Mouse (Mus musculus): ENCODE data around the gene Ralb.

Ralb gene

DNA sequence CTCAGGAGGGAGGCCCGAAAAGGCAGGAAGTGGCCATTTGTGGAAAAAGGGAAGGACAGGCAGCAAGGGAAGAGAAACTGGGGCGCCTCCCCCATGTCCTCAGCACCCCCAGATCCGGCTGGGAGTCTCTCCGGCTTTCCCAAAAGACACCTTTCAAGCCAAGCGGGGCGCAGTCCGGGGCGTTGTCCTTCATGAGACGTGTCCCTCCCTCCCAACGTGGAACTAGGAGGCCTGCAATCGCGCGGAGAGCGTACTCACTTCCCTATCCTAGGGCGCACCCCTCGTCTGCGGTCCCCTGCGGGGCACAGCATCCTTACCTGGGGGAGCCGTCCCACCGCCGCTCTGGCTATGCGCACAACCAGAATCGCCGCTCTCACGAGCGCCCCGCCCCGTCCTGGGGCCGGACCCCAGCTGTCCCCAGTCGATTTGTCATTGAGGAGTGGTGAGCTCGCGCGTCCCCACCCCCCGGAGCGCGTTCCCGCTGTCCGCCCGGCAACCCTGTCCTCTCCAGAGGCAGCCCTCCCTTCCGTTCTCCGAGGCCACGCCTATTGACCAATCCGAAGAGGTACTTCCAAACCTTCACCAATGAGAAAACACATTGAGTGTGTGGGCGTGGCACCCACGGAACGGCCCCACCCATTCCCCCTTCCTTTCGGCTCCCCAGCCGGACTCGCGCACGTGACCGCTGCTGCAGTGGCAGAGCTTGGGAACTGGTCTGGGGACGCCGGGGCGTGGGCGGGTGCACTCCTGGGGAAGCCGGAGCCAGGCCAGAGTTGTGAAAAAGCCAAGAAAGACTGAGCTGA, at the start of gene Ralb:
TSS of gene Ralb (minus strand) at position 535 of the 803 bp plus-strand sequence.
- peak; percentile 78 for DNase-seq (ENCODE audit: low spot score)

DNA sequence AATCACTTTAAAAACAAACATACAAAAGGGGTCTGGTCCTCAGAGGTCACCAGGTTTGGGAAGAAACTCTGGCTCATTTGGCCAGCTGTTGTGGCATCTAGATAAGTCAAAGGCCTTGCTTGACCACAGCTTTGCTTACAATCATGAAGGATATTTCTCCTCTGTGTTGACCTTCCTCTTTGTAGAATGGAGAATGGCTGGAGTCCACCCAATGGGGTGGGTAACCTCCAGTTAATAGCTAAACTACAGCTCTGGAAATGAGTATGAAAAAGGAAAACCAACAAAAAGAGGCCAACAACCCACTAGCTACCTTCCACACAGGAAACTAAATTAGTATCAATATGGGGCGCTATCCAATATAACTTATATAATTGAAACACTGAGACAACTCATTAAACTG, 47.1 kb upstream of the Ralb start:
- DNase-seq (ENCODE audit: low spot score) = no peak

DNA sequence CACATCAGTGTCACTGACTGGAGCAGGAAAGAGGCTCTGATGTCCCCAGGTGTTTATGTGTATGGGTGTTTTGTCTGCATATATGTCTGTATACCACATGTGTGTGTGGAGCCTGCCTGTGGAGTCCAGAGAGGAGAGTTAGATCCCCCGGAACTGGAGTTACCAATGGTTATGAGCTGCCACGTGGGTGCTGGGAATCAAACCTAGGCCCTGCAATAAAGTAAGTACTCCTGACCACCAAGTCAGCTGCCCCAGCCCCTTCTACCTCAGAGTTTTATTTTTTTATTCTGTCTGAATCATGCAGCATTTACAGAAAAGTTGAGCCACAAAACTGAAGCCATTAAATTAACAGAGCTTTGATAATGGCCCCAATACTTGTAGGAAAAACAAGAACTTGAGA, 45.5 kb upstream of the Ralb start:
- no peak for DNase-seq (ENCODE audit: low spot score)

DNA sequence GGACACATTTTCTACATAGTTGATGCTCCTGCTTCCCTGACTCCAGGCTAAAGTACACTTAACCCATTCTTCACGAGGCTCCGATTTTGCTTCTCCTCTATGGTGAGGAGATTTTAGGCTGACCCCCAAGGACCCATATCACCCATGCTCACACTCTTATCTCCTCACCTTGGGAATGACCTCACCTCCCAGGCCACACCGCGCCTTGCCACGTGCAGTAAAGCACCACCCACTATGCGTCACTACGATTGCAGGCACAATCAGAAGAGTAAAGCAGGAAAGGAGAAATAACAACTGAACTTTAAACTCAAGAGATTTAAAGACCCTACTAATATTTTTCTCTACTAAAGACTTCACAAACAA, 44.7 kb upstream of the Ralb start:
- no peak for DNase-seq (ENCODE audit: low spot score)

DNA sequence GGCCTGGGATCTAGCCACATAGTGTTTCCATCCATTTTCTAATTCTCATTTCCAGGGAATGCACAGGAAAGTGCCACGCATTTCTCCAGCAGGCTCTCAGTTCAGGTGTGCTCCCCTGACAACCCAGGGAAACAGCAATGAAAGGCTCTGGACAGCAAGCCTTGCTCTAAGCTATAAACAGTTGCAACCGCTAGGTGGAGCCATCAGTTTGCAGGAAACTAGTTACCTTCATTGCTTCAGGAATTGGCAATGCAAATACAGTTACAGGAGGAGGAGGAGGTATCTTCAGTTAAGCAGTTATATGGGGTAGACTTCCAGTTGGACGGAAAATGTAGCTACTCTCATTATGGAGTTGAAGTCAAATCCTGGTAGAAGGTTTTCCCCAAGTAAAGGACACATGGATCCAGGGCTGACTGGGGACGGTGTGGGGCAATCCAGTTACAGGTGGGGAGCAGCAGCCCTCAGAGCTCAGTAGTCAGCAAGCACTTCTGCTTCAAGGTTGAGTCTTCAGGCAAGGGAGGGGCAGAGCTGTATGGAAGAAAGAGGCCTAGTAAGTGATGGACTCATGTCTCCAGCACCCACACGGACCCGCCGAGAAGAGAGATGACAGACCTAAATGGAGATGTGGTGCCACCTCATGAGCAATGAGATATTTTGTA, 44.2 kb upstream of the Ralb start:
- DNase-seq (ENCODE audit: low spot score) = peak; percentile 51

DNA sequence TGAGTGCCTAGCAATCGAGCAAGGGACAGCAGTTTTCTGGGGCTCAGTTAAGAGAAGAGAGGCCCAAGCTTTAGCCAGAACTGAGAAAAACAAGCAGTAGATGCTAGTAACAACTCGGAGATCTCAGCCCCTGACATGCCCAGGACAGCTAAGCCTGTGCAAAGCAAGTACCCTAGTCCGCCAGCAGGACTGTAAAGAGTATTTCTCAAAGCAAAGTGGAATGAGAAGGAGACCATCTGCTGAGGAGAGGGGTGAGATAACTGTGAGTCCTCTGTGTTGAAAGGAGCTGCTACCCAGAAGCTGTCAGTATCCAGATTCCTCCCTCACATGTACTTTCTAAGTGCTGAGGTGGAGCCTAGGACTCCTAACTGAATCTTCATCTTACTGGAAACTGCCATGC, 41.9 kb upstream of the Ralb start:
- no peak for DNase-seq (ENCODE audit: low spot score)

DNA sequence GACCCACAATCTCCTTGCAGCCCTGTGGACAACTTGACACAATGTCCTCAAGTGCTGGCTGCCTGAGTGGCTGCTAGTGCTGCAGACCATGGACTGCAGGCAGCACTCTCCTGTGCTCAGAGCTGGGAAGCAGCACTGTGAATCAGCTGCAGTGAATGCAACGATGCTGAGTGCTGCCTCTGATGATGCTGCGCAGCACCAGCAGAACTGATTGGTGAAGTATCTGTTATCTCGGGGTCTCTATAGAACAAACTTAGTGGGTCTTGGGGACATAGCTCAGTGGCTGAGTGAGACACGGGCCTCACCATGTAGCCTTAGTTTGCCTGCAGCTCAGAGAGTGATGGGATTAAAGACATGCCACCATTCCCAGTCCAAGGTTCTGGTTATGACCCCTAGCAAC, 41.1 kb upstream of the Ralb start:
- no peak for DNase-seq (ENCODE audit: low spot score)

DNA sequence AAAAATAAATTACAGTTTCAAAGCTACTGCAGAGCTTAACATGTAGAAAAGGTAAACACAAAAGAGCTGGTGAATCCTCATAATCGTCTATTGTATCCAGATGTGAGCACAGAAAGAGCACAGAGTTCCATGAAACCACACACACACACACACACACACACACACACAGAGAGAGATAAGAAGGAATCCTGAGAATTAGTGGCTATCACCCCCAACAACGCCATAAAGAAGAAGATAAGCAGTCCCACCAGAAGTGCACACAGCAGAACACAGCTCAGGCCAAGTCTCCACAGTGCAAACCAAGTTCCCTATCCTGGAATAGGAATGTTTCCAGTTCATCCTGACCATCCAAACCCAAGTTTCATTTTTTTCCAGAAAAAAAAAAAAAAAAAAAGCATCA, 40.6 kb upstream of the Ralb start:
- no peak for DNase-seq (ENCODE audit: low spot score)

DNA sequence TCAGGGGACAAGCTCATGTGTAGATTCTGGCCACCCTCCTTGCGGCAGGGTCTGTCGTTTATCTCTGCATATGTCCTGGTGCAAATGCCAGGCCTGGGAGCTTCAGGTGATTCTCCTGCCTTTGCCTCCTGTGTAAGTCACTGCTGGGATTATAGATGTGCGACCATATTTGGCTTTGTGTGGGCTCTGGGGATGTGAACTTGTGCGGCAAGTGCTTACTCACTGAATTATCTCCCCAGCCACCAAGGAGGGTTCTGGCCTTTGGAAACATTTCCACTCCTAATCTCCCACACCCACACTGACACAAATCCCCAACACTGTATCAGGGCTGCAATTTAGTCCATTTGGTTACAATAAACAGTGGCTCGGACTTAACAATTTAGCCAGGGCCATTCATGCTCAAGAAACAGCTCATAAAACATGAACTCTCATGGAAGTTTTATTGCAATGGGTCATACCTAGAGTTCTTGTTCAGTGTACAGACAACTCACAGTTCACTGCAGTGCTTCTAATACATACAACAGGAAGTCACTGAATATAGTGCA, 40.1 kb upstream of the Ralb start:
- no peak for DNase-seq (ENCODE audit: low spot score)

DNA sequence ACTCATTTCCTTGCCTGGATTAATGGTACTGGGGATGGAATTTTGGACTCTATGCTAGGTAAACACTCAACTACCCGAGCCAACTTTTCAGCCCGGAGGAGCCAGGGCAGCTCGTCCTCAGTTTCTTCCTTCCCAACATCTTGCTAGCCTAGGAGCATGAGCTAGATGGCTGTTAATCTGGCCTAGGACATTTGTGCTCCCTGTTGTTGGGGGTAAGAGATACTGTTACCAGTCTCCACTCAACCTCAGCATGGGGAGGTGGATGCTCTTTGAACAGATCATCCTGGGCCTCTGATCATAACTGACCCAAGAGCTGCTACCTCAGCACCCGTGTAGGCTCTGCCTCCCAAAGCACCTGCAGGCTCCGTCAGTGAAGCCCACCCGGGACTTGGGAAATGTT, 38.7 kb upstream of the Ralb start:
- no peak for DNase-seq (ENCODE audit: low spot score)

DNA sequence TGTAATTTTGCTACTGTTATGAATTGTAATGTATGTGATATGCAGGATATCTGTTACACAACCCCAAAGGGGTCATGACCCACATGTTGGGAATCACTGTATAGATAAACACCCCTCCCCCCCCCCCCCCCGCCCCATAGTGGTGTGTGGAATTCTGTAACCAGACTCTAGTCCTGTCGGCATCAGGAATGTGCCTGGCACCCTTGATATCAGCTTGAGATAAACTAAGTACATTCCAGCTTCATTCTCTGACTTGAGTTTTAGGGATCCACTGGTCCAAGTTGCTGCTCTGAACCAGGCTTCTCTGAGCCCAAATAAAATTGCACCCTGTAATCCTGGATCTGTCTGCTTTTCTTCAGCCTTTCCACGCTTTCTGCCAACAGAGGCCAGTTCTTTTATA, 37.0 kb upstream of the Ralb start:
- no peak for DNase-seq (ENCODE audit: low spot score)

DNA sequence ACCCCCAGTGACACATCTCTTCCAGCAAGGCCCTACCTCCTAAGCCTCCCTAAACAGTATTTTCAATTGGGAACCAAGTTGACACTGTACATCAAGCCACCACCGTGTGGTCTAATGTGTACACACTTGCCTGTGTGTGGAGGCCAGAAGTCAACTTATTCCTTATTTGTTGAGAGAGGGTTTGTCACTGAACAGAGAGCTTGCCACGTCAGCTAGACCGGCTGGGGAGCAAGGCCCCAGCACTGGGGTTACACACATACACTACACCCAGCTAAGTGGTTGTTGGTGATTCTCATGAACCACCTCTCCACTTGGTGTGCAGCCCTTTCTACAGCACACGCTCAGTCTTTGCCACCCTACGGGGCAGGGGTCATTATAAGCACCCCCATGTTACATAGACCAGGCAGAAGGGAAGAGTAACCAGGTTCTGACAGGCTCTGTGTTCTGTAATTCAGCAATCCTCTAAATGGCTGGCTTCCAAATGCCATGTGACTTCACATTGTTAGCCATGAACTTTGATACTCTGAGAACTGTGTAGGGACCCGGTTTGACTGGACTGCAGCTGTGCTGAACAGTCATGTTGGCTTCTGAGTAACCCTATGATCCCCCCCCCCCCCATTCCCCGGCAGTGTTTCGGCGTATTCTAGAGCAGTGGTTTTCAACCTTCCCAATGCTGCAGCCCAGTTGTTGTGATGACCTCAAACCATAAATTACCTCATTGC, 36.4 kb upstream of the Ralb start:
- no peak for DNase-seq (ENCODE audit: low spot score)

DNA sequence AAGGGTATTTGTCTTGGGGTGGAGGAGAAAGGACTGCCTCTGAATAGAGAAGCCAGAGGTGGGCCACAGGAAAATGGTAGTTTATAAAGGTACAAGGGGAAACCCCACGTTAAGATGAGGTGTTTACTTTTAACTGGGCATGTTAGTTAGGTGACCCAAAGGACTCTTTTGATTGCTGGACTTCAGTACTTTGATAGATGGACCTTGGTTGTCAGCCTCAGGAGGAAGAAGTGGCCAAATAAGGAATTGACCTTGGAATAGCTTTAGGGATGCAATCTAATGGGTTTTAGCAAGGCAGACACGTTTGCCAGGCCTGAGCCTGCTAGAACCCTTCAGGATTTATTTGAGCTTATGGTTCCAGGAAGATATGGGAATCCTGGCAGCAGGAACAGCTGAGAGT, 34.7 kb upstream of the Ralb start:
- no peak for DNase-seq (ENCODE audit: low spot score)

DNA sequence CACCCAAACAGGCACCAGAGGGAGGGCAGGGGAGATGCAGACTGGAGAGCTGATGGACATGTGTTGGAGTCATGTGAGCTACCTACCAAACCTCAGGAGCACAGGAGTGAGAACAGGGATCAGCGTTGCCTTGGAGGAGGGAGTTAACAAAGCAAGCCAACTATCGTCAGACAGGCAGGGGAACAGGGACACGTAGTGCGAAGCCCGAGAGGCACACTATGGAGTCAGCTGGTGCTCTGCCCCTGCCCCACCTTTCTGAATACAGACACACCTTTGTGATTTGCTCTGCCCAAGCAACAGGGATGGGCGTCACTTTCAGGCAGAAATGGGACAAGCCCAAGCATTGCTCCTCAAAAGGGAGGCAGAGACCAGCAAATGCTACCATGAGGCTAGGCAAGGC, 33.1 kb upstream of the Ralb start:
- DNase-seq (ENCODE audit: low spot score) = no peak

DNA sequence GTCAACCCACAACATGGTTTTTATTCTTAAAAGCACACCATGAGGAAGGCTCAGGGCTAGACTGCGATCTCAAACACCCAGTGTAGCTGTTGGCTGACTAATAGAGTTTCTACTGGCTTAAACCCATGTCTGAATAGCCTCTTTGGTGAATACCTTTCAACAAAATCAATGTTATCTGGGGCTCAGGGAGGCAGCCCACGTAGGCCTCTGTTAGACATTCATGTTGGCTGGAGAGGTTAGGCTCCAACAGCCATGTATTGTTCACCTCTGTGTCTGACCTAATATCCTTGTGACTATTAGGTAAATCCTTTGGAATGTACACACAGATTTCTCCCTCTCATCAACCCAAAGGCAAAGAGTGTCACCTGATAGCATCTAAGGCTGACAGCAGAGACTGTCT, 31.5 kb upstream of the Ralb start:
- no peak for DNase-seq (ENCODE audit: low spot score)

DNA sequence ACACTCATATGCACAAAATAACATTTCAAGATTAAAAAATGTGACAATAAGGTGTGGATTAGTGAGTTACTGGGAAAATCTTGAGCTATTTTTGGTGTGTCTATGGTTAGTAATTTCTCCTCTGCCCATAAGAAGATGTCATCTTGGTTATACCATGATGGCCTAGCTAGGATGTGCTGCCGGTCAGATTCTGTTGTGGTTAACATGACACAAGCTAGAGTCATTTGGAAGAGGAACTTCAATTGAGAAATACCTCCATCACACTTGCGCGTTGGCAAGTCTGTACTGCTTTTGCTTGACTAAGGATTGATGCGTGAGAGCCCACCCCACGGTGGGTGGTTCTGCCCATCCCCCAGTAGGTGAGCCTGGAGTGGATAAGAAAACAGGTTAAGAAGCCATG, 29.7 kb upstream of the Ralb start:
- no peak for DNase-seq (ENCODE audit: low spot score)

DNA sequence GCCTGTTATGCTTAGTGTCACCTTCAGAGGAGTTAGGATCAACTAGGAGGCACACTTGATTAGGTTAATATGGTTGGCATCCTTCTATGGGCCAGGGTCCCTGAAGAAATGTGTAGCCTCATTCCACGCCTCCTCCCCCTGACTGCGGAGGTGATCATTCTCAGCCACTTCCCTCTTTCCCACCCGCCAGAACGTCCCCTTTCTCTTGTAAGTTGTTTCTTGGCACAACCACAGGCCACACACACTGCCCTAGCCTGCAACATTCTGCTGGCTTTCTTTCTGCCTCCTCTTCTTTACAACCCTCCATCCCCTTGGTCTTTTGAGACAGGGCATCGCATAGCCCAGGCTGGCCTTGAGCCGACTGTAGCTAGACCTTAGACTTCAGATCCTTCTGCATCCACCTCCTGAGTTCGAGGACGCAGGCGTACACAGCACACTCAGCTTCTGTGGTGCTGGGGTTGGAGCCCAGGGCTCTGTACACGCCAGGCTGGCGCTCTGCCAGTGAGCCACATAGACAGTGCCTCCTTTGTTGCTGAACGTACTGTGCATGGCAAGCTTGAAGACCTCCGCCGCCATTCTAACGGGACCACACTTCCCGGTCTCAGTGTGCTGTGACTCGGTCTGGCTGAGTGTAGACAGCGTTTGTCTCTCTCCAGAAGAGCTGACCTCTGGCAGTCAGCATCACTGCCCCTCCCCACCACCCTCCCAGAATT, 28.7 kb upstream of the Ralb start:
- DNase-seq (ENCODE audit: low spot score) = no peak

DNA sequence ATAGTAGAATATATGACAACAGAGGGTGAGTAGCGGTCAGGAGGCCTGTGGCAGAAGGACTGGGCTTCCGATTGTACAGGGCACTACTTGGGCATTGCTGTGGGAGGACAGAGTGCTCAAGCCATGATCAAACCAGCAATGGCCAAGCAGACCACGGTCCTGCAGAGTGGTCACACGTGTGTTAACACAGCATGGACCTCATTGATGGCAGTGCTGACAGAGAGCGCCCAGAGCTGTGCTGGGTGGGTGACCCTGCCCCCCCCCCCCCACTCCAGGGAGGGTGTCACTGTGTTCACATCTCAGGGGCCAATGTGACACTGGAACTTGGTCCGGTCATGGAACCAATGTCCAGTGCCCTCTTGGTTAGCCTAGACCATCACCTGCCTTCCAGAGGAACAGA, 27.6 kb upstream of the Ralb start:
- DNase-seq (ENCODE audit: low spot score) = no peak

DNA sequence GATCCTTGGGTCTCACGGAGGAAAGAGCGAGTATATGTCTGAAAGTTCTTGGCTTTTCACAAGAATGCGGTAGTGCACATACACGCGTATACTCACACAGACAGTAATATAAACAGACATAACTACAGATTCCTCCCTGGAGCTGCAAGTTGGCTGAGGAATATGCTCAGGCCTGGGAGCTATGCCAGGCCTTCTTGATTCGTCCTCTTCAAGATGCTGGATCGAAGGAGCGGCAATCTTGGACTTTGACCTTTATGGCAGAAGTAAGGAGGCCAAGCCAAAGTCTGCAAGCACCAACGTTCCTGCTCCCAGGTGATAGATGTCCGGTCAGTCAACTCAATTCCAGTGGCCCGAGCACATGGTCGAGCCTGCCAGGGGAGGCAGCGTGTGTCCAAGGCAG, 26.3 kb upstream of the Ralb start:
- no peak for DNase-seq (ENCODE audit: low spot score)

DNA sequence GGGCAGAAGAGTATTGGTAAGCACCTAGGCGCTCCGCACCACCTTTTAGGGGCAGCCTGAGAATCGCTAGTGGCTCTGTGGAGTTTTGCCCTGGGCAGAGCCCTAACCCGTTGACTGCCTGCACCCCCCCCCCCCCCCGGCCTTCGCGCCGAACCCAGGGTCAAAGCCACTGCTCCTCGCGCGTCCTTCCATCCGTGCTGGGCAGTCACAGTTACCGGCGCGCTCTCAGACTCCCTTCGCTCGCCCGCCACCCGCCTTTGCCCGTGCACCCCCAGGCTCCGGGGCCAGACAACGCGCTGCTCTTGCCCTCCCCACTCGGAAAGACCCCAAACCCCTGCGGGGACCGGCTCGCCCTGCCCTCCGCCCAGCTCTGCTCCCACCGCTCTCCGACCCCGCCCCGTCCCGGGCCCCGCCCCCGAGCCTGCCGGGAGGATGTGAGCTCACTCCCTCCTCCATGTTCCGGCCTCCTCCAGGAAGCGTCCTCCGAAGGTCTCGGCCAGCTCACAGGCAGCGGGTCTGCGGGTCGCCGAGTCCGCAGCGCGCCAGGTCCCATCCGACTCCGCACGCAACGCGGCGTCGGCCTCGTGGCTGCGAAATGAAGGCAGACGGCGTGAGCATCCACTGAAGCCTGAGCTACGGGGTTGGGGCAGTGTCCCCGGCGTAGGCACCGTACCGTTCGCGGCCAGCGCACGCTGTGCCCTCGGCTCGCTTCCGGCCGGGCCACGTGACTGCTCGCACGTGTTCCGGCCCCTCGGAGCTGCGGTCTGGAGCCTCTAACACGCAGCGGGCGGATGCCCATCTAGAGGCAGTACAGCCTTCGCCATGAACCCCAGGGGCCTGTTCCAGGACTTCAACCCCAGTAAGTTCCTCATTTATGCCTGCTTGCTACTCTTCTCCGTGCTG, 21.3 kb upstream of the Ralb start, which contains the start of gene Tmem185b:
TSS of gene Tmem185b (plus strand) at position 472 of the 903 bp plus-strand sequence.
- DNase-seq (ENCODE audit: low spot score) = peak; percentile 72

DNA sequence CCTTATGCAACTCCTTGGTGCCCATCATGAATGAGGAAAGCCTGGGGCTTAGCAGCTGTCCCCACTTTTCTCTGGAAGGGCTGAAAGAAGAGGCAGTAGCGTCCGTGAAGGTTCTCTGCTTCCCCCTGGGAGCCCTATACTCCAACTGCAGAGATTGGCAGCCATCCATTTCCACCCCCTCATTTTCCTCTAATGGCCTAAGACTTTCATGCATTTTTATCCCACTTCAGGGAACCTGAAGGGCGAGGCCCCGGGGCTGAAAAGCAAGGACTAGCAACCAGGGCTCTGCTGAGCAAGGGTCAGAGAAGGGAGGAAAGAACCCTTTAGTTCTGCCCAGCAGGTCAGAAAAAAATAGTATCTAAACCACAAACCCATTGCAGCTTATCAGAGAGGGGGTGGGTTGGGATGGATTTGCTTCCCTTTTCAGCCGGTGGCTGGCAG, 20.4 kb upstream of the Ralb start:
- DNase-seq (ENCODE audit: low spot score) = no peak

Measured in urinary bladder, postnatal 10 days (tissue).